Mouse (Mus musculus) G1E (cell line): ENCODE data around the gene Zfp512b. TPM values are rescaled to one million over a fixed set of nuclear protein-coding genes. Genes with fewer than 3 reads are reported as not detected.

Experiments used
- ATAC-seq: 2 replicates; pipeline ENCODE4 v1.8.0; 2016; ENCODE audit warnings: mild to moderate bottlenecking; ENCODE audit not compliant: insufficient number of reproducible peaks, poor library complexity, low FRiP score, severe bottlenecking; ENCODE audit errors: extremely low read depth
- DNase-seq: peaks from one replicate; pipeline ENCODE4 v3.0.0; 2012; ENCODE audit warnings: low spot score
- H3K27me3 ChIP-seq: 2 replicates; pipeline ENCODE4 v1.6.1; 2012; ENCODE audit warnings: mild to moderate bottlenecking, low read length, inconsistent platforms; ENCODE audit not compliant: insufficient read depth
- H3K36me3 ChIP-seq: replicated peaks from 2 replicates; pipeline ENCODE3; 2012; ENCODE audit warnings: mild to moderate bottlenecking, inconsistent platforms
- H3K4me1 ChIP-seq: 2 replicates; pipeline ENCODE4 v1.6.1; 2012; ENCODE audit warnings: low read depth, low read length, inconsistent platforms, mixed read lengths; ENCODE audit not compliant: insufficient read depth
- H3K4me3 ChIP-seq: 2 replicates; pipeline ENCODE4 v1.5.1; 2012; ENCODE audit warnings: low read depth, mild to moderate bottlenecking, inconsistent platforms, low read length, moderate library complexity, mixed read lengths
- H3K9me3 ChIP-seq: replicated peaks from 2 replicates; pipeline ENCODE4 v1.6.1; 2012; ENCODE audit warnings: inconsistent platforms
- CTCF ChIP-seq: IDR thresholded peaks from 2 replicates; pipeline ENCODE4 v1.5.1; 2012; ENCODE audit warnings: low read depth, low read length, inconsistent platforms, mixed read lengths
- GATA1 ChIP-seq: IDR thresholded peaks from 2 replicates; pipeline ENCODE4 v1.6.1; 2012; ENCODE audit warnings: borderline replicate concordance, low read length, inconsistent platforms, mixed read lengths
- GATA2 ChIP-seq: IDR thresholded peaks from 2 replicates; pipeline ENCODE4 v1.6.1; 2012; ENCODE audit warnings: low read depth, low read length, inconsistent platforms, borderline replicate concordance
- POLR2AphosphoS5 ChIP-seq: IDR thresholded peaks from 2 replicates; pipeline ENCODE4 v1.6.1; 2012; ENCODE audit warnings: low read depth, low read length, inconsistent platforms; ENCODE audit not compliant: insufficient replicate concordance
- TAL1 ChIP-seq: conservative IDR thresholded peaks from 2 replicates; pipeline ENCODE4 v1.6.1; 2012; ENCODE audit warnings: low read depth, low read length, inconsistent platforms, mixed read lengths
- polyA plus RNA-seq: library from polyadenylated mRNA; stranded (reverse); fragments of >175 nt; gene quantifications from 2 replicates; pipeline ENCODE4 v1.2.3, GENCODE M21; 2012
- total RNA-seq, 2 experiments: library from RNA; stranded (forward) in 1 of 2; stranded (reverse) in 1 of 2; fragments of 200-1000 nt in 1 of 2; fragments of >200 nt in 1 of 2; fragmentation: Nextera tagmentation in 1 of 2; gene quantifications; 2 replicates each; pipeline ENCODE4 v1.2.3; 2014 to 2017

The Zfp512b gene
- total and polyA plus RNA-seq, 3 experiments: 19.8 to 88.2 (median 40.5) TPM

GRCm38 (mm10) chr2:181602367-181602766, 9.8 kb upstream of the Zfp512b start:
- no peak for DNase-seq
- H3K4me1 ChIP-seq: peaks cover 61% of the 10 kb centered on the region
- ATAC-seq: no peak

GRCm38 (mm10) chr2:181601751-181602145, 9.1 kb upstream of the Zfp512b start:
- no peak for TF ChIP-seq TAL1
- TF ChIP-seq POLR2AphosphoS5: no peak
- TF ChIP-seq GATA1: no peak
- no peak for TF ChIP-seq GATA2
- no peak for TF ChIP-seq CTCF
- DNase-seq: no peak
- Histone ChIP-seq H3K4me1 (peaks cover 66% of the 10 kb centered on the region), H3K36me3 (peaks cover 29% of the 10 kb centered on the region), H3K27me3 (peaks cover 5% of the 10 kb centered on the region; the same call in 1 of the 2 replicates), H3K9me3 (no peaks in the 10 kb centered on the region), H3K4me3 (peak overlapping the region; percentile 95)
- ATAC-seq: no peak

More at GRCm38 (mm10) chr2:181602367-181602766, 9.8 kb upstream of the Zfp512b start:
- peaks cover 25% of the 10 kb centered on the region for H3K36me3 ChIP-seq
- peaks cover 5% of the 10 kb centered on the region; the same call in 1 of the 2 replicates for H3K27me3 ChIP-seq
- TF ChIP-seq GATA1 (no peak), TAL1 (no peak), CTCF (no peak), GATA2 (no peak), POLR2AphosphoS5 (no peak)
- no peaks in the 10 kb centered on the region for H3K9me3 ChIP-seq
- peak overlapping the region; percentile 95 for H3K4me3 ChIP-seq

GRCm38 (mm10) chr2:181600828-181601750, 8.5 kb upstream of the Zfp512b start:
- H3K9me3 ChIP-seq: no peaks in the 10 kb centered on the region
- ATAC-seq (peak; percentile 96), DNase-seq (peak; percentile 92)
- H3K4me1 ChIP-seq: peaks cover 70% of the 10 kb centered on the region
- H3K4me3 ChIP-seq: peak overlapping the region; percentile 95
- peaks cover 33% of the 10 kb centered on the region for H3K36me3 ChIP-seq
- TF ChIP-seq POLR2AphosphoS5 (no peak), TAL1 (no peak), GATA2 (no peak), GATA1 (no peak), CTCF (no peak)
- peaks cover 5% of the 10 kb centered on the region; the same call in 1 of the 2 replicates for H3K27me3 ChIP-seq

GRCm38 (mm10) chr2:181600226-181600758, 7.7 kb upstream of the Zfp512b start:
- DNase-seq: no peak
- peaks cover 35% of the 10 kb centered on the region for H3K36me3 ChIP-seq
- H3K9me3 ChIP-seq: no peaks in the 10 kb centered on the region
- H3K4me3 ChIP-seq: peak overlapping the region; percentile 95
- H3K4me1 ChIP-seq: peaks cover 69% of the 10 kb centered on the region
- TF ChIP-seq GATA2: no peak
- no peak for TF ChIP-seq CTCF
- no peak for TF ChIP-seq GATA1
- no peak for TF ChIP-seq TAL1
- no peak for TF ChIP-seq POLR2AphosphoS5
- ATAC-seq: no peak
- peaks cover 5% of the 10 kb centered on the region; the same call in 1 of the 2 replicates for H3K27me3 ChIP-seq

- H3K9me3 ChIP-seq: no peaks in the 10 kb centered on the region
- no peak for TF ChIP-seq POLR2AphosphoS5
- TF ChIP-seq CTCF: no peak
- no peak for TF ChIP-seq TAL1
- TF ChIP-seq GATA1: no peak
- no peak for TF ChIP-seq GATA2
- ATAC-seq (no peak), DNase-seq (peak; percentile 64)
- peaks cover 65% of the 10 kb centered on the region for H3K4me1 ChIP-seq
- H3K36me3 ChIP-seq: peaks cover 31% of the 10 kb centered on the region
- peaks cover 5% of the 10 kb centered on the region; the same call in 1 of the 2 replicates for H3K27me3 ChIP-seq
- H3K4me3 ChIP-seq: peak within 1 kb of the TSS; percentile 81
Measured at GRCm38 (mm10) chr2:181598454-181599351, 6.1 kb upstream of the Zfp512b start, which contains the start of gene Samd10. Gene Samd10 (minus strand): TSS chr2:181599212.
